Mouse (Mus musculus): ENCODE measurements around the gene Mob2.

The Mob2 gene

GRCm38 (mm10) chr7:142080876-142081275 lies 20.0 kb upstream of the Mob2 start:
- DNase-seq (ENCODE audit: low spot score in 2 of 2): no peak

GRCm38 (mm10) chr7:142079365-142079764 lies 18.5 kb upstream of the Mob2 start:
- no peak for DNase-seq (ENCODE audit: low spot score in 2 of 2)

- DNase-seq (ENCODE audit: low spot score in 2 of 2): no peak
Measured at GRCm38 (mm10) chr7:142077138-142077537, 16.3 kb upstream of the Mob2 start.

GRCm38 (mm10) chr7:142074146-142074886 lies 13.5 kb upstream of the Mob2 start:
- DNase-seq (ENCODE audit: low spot score in 2 of 2): no peak

- DNase-seq (ENCODE audit: low spot score in 2 of 2): no peak
Measured at GRCm38 (mm10) chr7:142071717-142072116, 10.9 kb upstream of the Mob2 start.

GRCm38 (mm10) chr7:142071212-142071578 lies 10.3 kb upstream of the Mob2 start:
- DNase-seq (ENCODE audit: low spot score in 2 of 2): no peak

- DNase-seq (ENCODE audit: low spot score in 2 of 2): peak in 1 of 2 experiments; percentile 77
Measured at GRCm38 (mm10) chr7:142070458-142071211, 9.8 kb upstream of the Mob2 start.

- no peak for DNase-seq (ENCODE audit: low spot score in 2 of 2)
Measured at GRCm38 (mm10) chr7:142068429-142068828, 7.6 kb upstream of the Mob2 start.

GRCm38 (mm10) chr7:142060185-142060930 lies 507 bp downstream of the Mob2 start:
- DNase-seq (ENCODE audit: low spot score in 2 of 2): no peak

- no peak for DNase-seq (ENCODE audit: low spot score in 2 of 2)
Measured at GRCm38 (mm10) chr7:142059024-142059423, 1.8 kb downstream of the Mob2 start.

- DNase-seq (ENCODE audit: low spot score in 2 of 2): no peak
Measured at GRCm38 (mm10) chr7:142057121-142057520, 3.7 kb downstream of the Mob2 start.

GRCm38 (mm10) chr7:142056601-142057061 lies 4.2 kb downstream of the Mob2 start:
- no peak for DNase-seq (ENCODE audit: low spot score in 2 of 2)

GRCm38 (mm10) chr7:142055431-142055830 lies 5.4 kb downstream of the Mob2 start:
- DNase-seq (ENCODE audit: low spot score in 2 of 2): no peak

GRCm38 (mm10) chr7:142050536-142050935 lies 10.3 kb downstream of the Mob2 start:
- no peak for DNase-seq (ENCODE audit: low spot score in 2 of 2)

GRCm38 (mm10) chr7:142045932-142046331 lies 14.9 kb downstream of the Mob2 start:
- DNase-seq (ENCODE audit: low spot score in 2 of 2): no peak

GRCm38 (mm10) chr7:142045344-142045743 lies 15.5 kb downstream of the Mob2 start:
- DNase-seq (ENCODE audit: low spot score in 2 of 2): no peak

GRCm38 (mm10) chr7:142040756-142041155 lies 20.1 kb downstream of the Mob2 start:
- no peak for DNase-seq (ENCODE audit: low spot score in 2 of 2)

- no peak for DNase-seq (ENCODE audit: low spot score in 2 of 2)
Measured at GRCm38 (mm10) chr7:142037553-142038170, 23.2 kb downstream of the Mob2 start.

GRCm38 (mm10) chr7:142035048-142035811 lies 25.6 kb downstream of the Mob2 start:
- no peak for DNase-seq (ENCODE audit: low spot score in 2 of 2)

GRCm38 (mm10) chr7:142034198-142034597 lies 26.7 kb downstream of the Mob2 start:
- DNase-seq (ENCODE audit: low spot score in 2 of 2): no peak

- no peak for DNase-seq (ENCODE audit: low spot score in 2 of 2)
Measured at GRCm38 (mm10) chr7:142030073-142030472, 30.8 kb downstream of the Mob2 start.

All from urinary bladder, adult 18-20 months (tissue).